ENCODE assay signal across 1 mouse cellular context in the genomic region with DNA sequence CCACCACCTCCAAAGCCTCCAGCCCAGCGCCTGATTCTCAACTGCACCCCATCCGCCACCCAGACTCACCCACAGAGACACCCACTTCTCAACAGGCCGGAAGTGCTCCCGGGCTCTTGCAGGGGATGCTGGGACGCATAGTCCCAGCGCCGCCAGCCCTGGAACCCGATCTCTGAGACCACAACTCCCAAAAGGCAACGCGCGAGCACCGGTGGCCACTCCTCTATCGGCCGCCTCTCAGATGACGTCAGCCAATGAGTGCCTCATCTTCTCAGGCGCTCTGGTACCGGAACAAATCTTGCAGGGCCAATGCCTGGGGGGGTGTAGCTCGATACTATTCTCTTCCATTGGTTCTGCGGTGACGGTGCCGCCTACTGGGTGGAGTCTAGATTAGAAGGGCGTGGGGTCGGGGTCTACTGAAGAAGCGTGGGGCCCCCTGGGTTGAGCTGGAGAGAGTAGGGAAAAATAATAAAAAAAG.
TF ChIP-seq lines count a peak whose summit lies in the region.

A gene (minus strand): TSS at position 174 of the 478 bp plus-strand sequence.

TF ChIP-seq in CH12.LX, 34 proteins besides CTCF, POLR2A, EP300 and RAD21 (continued from another document):
- TF ChIP-seq MXI1 (IDR thresholded peaks at IDR 0.05; ENCODE audit: low read depth, low read length) (peak; percentile 62; the same call in 1 of the 2 replicates), HCFC1 (IDR thresholded peaks at IDR 0.05; ENCODE audit: low read depth, low read length) (peak; percentile 94), JUN (IDR thresholded peaks at IDR 0.05; ENCODE audit: insufficient read depth, low read depth, low read length) (0 out of 2 replicates have a peak, but pooled peaks have one; percentile 28), UBTF (IDR thresholded peaks at IDR 0.05; ENCODE audit: low read depth, low read length) (no peak), NRF1 (IDR thresholded peaks at IDR 0.05; ENCODE audit: low read depth, low read length) (peak; percentile 44; the same call in 1 of the 2 replicates), CHD1 (IDR thresholded peaks at IDR 0.05; ENCODE audit: low read depth, low read length) (no peak)
